Mouse (Mus musculus) lung, postnatal 0 days (tissue): ENCODE data around the gene Vmn1r3.
"Not testable (repeated sequence)": the region's sequence is repeated elsewhere in the genome, so short reads cannot be mapped to it uniquely, and the experiment has no call there.

ENCODE experiments used
- CTCF ChIP-seq: IDR thresholded peaks from 2 replicates; pipeline ENCODE4 v1.5.1; 2016; ENCODE audit warnings: antibody characterized with exemption, mild to moderate bottlenecking
- EP300 ChIP-seq: IDR thresholded peaks from 2 replicates; pipeline ENCODE4 v1.6.1; 2016; ENCODE audit warnings: antibody characterized with exemption, mild to moderate bottlenecking, control low read depth

- TF ChIP-seq EP300, CTCF: not testable (repeated sequence)
These were observed 28.2 kb upstream of the Vmn1r3 start for GRCm38 (mm10) chr4:3213349-3213748.
